Mouse (Mus musculus) bone marrow macrophage, adult 2 months (primary cell): Measurements from ENCODE around the gene Plekhs1. TPM values are rescaled to one million over a fixed set of nuclear protein-coding genes. Genes with fewer than 3 reads are reported as not detected.

Experiments used
- H3K27ac ChIP-seq: 2 replicates; pipeline ENCODE4 v1.5.1; 2012; ENCODE audit warnings: low read depth, low read length; ENCODE audit not compliant: insufficient read depth
- H3K4me1 ChIP-seq: 2 replicates; pipeline ENCODE4 v1.6.1; 2012; ENCODE audit warnings: low read length; ENCODE audit not compliant: control insufficient read depth, insufficient read depth
- H3K4me3 ChIP-seq: 2 replicates; pipeline ENCODE4 v1.5.1; 2012; ENCODE audit warnings: mild to moderate bottlenecking, low read length, moderate library complexity; ENCODE audit not compliant: insufficient read depth
- CTCF ChIP-seq: IDR thresholded peaks from 2 replicates; pipeline ENCODE4 v1.5.1; 2012; ENCODE audit warnings: low read depth, mild to moderate bottlenecking, low read length, moderate library complexity
- POLR2A ChIP-seq: IDR thresholded peaks from 2 replicates; pipeline ENCODE4 v1.6.1; 2012; ENCODE audit warnings: mild to moderate bottlenecking, low read depth, low read length, borderline replicate concordance
- polyA plus RNA-seq: library from polyadenylated mRNA; stranded (reverse); fragments of >200 nt; gene quantifications from 2 replicates; pipeline ENCODE4 v1.2.4, GENCODE M21; 2012; ENCODE audit not compliant: missing spikeins, insufficient read depth, insufficient read length

Gene Plekhs1
- polyA plus RNA-seq, 1 experiment = not detected

DNA sequence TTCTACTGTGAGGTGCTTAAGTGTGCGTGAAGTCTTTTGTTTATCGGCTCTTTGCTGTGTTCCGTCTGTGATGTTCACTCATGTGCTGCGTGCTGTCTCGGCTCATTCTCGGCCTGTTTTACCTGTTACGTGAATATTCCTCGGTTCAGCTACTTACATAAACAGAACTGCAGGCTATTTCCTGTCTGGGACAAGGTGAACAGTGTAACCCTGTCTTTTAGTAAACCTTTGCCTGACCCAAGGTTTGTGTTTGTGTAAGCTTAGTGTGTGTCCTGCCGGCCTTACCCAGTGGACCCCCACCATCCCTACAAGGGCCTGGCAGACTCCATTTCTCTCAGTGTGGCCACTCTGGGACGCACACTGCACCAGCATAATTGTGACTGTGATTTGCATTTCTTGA is 28.7 kb upstream of the Plekhs1 start:
- Histone ChIP-seq H3K4me3 (no peak overlapping the region), H3K27ac (no peak overlapping the region), H3K4me1 (no peaks in the 10 kb centered on the region)
- TF ChIP-seq POLR2A (no peak), CTCF (no peak)

DNA sequence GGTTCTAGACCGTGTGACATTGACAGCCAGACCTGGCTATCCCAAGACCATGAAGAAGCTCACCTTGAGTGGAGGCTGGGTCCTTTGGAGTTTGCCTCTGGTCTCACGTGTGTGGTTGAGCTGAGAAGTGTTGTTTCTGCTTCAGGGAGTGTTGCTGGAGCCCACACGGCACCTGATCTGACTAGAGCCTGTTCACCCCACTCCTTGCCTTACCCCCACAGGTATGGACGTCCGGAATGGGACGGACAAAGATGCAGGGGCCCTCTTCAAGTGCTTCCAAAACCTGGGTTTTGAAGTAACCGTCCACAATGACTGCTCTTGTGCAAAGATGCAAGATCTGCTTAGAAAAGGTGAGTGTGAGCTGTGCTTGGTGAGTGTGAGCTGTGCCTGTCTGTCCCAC is 27.9 kb upstream of the Plekhs1 start:
- TF ChIP-seq POLR2A (no peak), CTCF (no peak)
- no peak overlapping the region for H3K4me3 ChIP-seq
- no peaks in the 10 kb centered on the region for H3K4me1 ChIP-seq
- H3K27ac ChIP-seq = no peak overlapping the region

DNA sequence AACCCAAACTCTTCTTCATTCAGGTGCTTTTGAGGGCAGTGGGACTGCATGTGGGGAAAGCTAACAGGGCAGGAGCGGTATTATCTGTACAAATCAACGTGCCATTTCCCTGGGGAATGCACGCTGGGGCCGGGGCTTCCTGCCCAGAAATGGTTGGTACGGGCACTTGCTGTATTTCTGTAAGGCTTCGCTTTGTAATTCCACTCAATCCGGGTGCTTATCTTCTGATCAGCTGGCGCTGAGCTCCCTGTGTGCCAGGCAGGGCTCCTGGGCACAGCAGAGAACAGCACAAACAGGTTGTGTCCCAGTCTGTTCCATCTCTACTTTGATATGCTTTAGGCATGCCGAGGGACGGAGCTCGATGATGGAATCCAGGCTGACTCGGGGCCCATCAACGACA is 25.1 kb upstream of the Plekhs1 start:
- no peak overlapping the region for H3K27ac ChIP-seq
- no peak for TF ChIP-seq CTCF

DNA sequence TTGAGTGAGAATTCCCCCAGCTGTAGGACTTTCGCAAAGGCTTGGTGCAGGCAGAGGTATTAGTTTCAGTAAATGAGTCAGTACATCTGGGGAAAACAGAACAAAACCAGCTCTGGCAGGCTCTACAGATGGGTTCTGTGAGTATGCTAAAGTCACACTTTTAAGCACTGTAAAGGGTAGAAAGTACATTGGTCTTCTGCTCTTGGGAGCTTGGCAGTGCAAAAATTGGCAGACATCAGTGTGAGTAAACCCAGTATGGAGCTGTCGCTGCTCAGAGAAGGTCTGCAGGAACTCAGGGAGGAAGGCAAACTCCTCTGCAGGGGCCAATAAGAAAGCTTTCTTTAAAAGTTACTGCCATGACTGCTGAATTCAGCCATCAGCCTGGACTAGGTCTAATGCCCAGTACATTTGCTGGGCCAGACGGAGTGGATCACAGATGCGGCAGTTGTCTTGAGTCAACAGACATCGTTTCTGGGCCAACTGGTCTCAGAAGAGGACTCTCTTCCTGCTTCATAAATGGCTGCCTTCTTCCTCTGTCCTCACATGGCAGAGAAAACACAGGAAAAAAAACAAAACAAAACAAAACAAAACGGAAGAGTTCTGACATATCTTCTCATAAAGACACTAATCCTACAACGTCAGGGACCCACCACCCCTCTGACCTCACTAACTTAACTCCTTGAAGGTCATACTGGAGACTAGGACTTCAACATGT is 22.9 kb upstream of the Plekhs1 start:
- Histone ChIP-seq H3K4me1 (no peaks in the 10 kb centered on the region), H3K4me3 (no peak overlapping the region), H3K27ac (no peak overlapping the region)
- TF ChIP-seq CTCF (no peak), POLR2A (no peak)

More for the DNA sequence above, 25.1 kb upstream of the Plekhs1 start:
- no peak overlapping the region for H3K4me3 ChIP-seq
- no peaks in the 10 kb centered on the region for H3K4me1 ChIP-seq

DNA sequence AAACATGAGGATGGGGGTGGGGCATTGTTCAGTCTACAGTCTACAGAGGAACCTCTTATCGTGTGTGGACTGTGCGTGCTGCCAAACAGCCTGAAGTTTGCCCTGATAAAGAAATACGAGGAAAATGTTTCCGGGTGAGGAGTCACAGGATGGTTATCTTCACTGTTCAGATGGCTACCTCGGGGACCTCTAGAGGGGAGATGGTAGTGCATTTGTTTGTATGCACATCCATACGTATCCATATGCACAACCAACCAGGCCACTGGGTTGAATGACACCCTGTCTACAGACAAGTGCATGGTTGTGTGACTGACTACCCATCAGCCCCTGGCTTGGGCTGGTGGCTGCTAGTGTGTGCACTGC is 22.4 kb upstream of the Plekhs1 start:
- H3K4me1 ChIP-seq = no peaks in the 10 kb centered on the region
- no peak overlapping the region for H3K27ac ChIP-seq
- H3K4me3 ChIP-seq = no peak overlapping the region
- TF ChIP-seq CTCF = no peak
- no peak for TF ChIP-seq POLR2A

DNA sequence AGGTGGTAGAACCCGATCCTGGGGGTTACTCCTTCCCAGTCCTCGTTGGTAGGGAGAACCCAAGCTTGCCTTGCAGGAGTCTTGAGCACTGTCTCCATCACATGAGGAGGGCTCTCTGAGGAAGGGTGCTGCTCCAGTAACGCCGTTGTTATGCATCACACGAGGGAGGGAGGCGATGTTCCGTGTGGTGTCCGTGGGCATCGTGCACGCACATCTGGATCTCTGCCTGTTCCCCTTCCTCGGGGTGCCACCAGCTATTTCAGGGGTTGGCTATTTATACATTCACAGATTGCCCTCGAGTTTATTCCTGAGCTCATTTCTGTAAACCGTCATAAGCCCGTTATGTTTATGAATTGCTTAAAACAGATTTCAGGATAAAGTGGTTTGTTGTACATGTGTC is 18.0 kb upstream of the Plekhs1 start:
- no peak overlapping the region for H3K4me3 ChIP-seq
- no peaks in the 10 kb centered on the region for H3K4me1 ChIP-seq
- TF ChIP-seq CTCF (no peak), POLR2A (no peak)
- no peak overlapping the region for H3K27ac ChIP-seq

DNA sequence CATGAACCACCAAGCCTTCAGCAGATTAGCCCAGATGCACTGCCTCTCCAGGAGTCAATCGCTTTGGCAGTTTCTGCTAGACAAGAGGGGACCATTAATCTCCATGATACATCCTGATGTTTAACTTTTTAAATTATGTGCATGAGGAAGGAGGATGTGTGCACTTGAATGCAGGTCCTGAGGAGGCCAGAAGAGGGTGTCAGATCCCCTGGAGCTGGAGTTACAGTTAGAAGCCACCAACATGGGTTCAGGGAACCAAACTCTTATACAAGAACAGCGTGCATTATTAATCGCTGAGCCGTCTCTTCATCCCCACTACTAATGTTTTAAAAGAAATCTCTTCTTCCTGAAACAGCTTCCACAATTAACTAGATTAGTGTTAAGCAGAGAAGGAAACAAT is 12.7 kb upstream of the Plekhs1 start:
- Histone ChIP-seq H3K4me3 (no peak overlapping the region), H3K4me1 (no peaks in the 10 kb centered on the region), H3K27ac (no peak overlapping the region)
- TF ChIP-seq POLR2A = no peak
- no peak for TF ChIP-seq CTCF

DNA sequence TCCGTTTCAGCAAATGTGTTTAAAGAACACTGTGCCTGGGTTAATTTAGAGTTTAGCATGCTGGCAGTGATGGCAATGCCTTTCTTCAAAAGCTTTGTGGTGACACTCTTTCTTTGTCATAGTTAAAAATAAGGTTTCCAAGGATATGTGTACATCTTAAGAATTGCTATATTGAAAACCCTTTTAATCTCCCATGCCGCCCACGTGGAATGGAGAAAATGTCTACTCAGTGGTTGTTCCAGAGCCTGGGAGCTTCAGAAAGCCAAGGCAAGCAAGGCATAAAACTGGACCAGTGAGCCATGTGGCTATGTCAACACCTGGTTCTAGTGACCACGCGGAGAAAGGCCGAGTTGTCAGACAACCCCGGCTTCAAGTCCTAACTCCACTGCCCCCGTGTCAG is 11.9 kb upstream of the Plekhs1 start:
- no peaks in the 10 kb centered on the region for H3K4me1 ChIP-seq
- no peak overlapping the region for H3K4me3 ChIP-seq
- no peak for TF ChIP-seq POLR2A
- no peak for TF ChIP-seq CTCF
- no peak overlapping the region for H3K27ac ChIP-seq

DNA sequence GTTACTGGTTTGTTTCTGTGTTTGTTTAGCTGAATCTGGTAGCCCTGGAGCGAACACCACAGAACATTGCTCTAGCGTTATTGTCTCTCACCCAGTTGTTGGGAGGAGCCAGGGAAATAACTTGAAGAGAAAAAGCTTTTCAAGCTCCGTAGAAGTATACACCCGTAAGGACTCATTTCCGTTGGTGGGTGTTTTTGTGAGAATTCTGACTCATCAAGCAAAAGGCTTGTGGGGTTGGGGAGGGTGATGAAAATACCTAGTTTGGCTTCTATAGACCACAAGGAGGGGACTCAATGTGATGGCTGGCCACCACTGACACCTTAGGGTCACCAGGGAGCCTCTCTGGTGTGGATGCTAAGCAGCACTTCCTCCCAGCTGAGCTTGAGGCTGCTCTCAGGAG is 10.5 kb upstream of the Plekhs1 start:
- Histone ChIP-seq H3K27ac (no peak overlapping the region), H3K4me1 (peaks cover 2% of the 10 kb centered on the region; the same call in 1 of the 2 replicates), H3K4me3 (no peak overlapping the region)
- TF ChIP-seq CTCF (no peak), POLR2A (no peak)

DNA sequence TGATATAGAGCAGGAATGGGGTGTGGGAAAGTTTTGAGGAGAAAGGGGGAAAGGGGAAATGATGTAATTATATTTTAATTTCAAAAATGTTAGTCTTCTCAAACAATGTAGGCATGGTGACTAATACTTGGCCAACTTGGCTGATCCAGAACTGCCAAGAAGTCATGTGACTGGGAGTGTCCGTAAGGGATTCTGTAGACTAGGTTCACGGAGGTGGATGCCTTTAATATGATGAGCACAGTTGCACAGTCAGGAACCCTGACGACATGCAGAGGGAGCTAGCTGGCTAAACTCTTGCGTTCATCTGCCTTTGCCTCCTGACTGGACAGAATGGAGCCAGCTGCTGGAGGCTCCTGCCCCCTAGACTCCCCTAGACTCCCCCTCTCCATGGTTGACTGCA is 9.6 kb upstream of the Plekhs1 start:
- TF ChIP-seq CTCF = no peak
- no peak for TF ChIP-seq POLR2A
- H3K4me1 ChIP-seq = peaks cover 2% of the 10 kb centered on the region; the same call in 1 of the 2 replicates
- H3K4me3 ChIP-seq = no peak overlapping the region
- H3K27ac ChIP-seq = no peak overlapping the region

DNA sequence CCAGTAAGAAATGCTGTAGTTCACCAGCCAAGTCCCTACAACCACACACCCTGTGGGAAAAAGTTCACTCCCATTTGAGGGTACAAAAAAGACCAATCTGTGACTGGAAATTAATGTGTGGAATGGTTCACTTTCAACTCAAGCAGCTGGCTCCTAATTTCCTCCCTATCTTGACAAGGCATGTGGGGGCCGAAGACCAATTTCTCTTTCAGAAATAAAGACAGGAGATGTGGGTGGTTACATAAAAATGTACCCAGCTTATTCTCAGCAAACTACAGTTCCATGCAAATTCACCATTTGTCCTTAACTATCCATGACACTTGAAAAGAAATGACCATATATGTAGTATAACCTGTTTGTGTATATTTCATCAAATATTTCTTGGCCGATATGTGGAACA is 9.0 kb upstream of the Plekhs1 start:
- TF ChIP-seq POLR2A (no peak), CTCF (no peak)
- Histone ChIP-seq H3K27ac (no peak overlapping the region), H3K4me1 (peaks cover 2% of the 10 kb centered on the region; the same call in 1 of the 2 replicates), H3K4me3 (no peak overlapping the region)
